In the genomic region with DNA sequence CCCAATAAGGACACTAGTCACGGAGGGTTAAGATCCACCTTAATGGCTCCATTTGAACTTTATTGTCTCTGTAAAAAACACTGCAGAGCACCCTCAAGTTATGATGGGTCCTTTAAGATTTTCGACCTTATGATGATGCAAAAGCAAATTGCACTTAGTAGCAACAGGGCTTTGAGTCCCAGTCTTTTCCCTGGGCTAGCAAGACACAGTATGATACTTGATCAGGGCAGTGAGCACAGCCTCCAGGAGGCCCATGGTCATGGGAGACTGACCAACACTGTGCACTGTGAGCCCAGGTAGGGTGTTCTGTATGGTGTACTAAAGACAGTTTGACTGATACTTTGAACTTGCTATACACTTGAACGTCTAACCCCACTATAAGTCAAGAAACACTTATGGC, we compare ENCODE assay signal across 22 mouse cellular contexts.
DNase-seq lines count a peak whose midpoint lies in the region; ATAC-seq and TF ChIP-seq lines count a peak whose summit lies in the region.
"Had no signal": no experiment of that assay in that cellular context is flagged by ENCODE, and none has a peak within 500 bp of the region (broad histone marks: within the 10 kb centered on the region; RNA-seq: fewer than 3 reads in every experiment).

No protein-coding gene starts in this region.

- no peak overlapping the region for H3K4me3 ChIP-seq in gastrocnemius, adult 2 months
- H3K4me3 ChIP-seq in embryonic fibroblast, embryonic 13.5 days (ENCODE audit: insufficient read depth, low read length) = no peak overlapping the region
- H3K4me3 ChIP-seq: embryonic facial prominence, embryonic 13.5 days; embryonic facial prominence, embryonic 15.5 days; forebrain, embryonic 13.5 days; forebrain, embryonic 15.5 days had no signal

- no peak for TF ChIP-seq POLR2A in embryonic fibroblast, embryonic 13.5 days (IDR thresholded peaks at IDR 0.05; ENCODE audit: low read depth, low read length)

- peaks cover 25% of the 10 kb centered on the region for H3K4me1 ChIP-seq in embryonic fibroblast, embryonic 13.5 days (ENCODE audit: control insufficient read depth, insufficient read depth, low read length)
- H3K4me1 ChIP-seq: forebrain, embryonic 13.5 days; forebrain, embryonic 15.5 days had no signal

- no peak for DNase-seq in gastrocnemius, adult 2 months
- DNase-seq in gastrocnemius, adult 8-10 months (ENCODE audit: low spot score in 2 of 2) = no peak
- DNase-seq in lung, postnatal 25 days (ENCODE audit: low spot score) = no peak
- DNase-seq: adrenal gland, adult 2 months; adrenal gland, postnatal 10 days; adrenal gland, postnatal 25 days; cerebellum, adult 11 months; cerebellum, adult 18-20 months; cerebellum, adult 8-10 months; cerebellum, adult 9-11 months; cerebellum, postnatal 14 days; cerebellum, postnatal 36 days; embryo, embryonic 11 days; forebrain, postnatal 0 days had no signal

- intact Hi-C loops in gastrocnemius, adult 2 months (cut with DNase I) = no loop called here

- no peak for TF ChIP-seq CTCF in gastrocnemius, adult 2 months (IDR thresholded peaks at IDR 0.05)
- no peak for TF ChIP-seq CTCF in embryonic fibroblast, embryonic 13.5 days (IDR thresholded peaks at IDR 0.05; ENCODE audit: borderline replicate concordance, insufficient read depth, low read length)

- peak overlapping the region; percentile 17; the same call in 1 of the 2 replicates for H3K27ac ChIP-seq in gastrocnemius, adult 2 months
- H3K27ac ChIP-seq in embryonic fibroblast, embryonic 13.5 days (ENCODE audit: insufficient read depth, low read length) = peak overlapping the region; percentile 91
- H3K27ac ChIP-seq: embryonic facial prominence, embryonic 13.5 days; embryonic facial prominence, embryonic 15.5 days; forebrain, embryonic 13.5 days; forebrain, embryonic 15.5 days had no signal

- ATAC-seq in granulocyte monocyte progenitor cell, adult 5-6 weeks (replicated peaks; ENCODE audit: poor library complexity, severe bottlenecking) = no peak
- ATAC-seq: activated CD4-positive, CD25-positive, alpha-beta regulatory T cell, adult 4 months; forebrain, embryonic 13.5 days; forebrain, embryonic 15.5 days; forebrain, postnatal 0 days; Patski had no signal
